Mouse (Mus musculus): ENCODE data around the gene Ntn1.
A peak's percentile ranks its signal among the peaks of the same experiment; 100 is the strongest.

The Ntn1 gene

DNA sequence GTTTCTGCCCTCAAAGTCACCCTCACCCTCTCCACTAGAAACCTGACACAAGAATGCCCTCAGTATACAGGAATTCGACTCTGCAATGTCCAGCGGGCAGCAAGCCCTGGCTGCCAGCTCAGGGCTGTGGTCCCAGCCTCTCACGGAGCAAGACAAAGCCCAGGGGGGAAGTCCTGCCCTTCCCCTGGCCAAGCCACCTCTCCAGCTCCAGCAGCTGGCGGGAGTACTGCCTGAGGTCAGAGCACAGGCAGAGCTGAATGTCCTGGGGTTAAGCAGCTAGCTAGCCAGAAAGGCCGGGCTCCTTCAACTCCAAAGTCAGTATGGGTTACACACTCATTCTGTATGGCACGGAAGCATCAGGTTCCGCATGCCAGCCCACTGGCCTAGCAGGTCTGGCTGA is 79.2 kb downstream of the Ntn1 start:
- peak; percentile 42 to 51 for DNase-seq

DNA sequence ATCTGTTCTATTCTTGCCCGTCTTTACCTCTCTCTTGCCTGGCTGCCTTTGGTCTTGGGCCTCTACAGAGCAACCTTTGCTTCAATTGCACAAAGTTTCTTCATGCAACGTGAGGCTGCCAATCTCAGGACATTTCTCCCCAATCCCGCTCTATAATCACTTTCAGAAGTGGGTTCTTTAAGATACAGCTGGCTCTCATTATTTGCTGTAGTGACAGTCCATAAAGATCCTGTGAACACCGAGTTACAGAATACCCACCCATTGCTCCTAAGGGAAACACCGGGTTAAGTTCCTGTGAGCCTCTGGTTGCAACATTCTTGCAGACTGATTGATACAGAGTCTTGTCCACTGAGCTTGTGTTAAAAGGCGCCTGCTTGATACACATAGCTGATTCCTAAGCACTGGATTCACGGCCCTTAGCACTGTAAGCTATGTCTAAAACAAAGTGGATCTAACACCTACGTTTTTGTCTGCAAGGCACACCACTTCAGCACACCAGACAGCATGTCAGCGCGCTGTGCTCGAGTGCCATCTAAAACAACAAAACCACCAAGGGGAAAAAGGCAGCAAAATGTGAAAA is 85.0 kb downstream of the Ntn1 start:
- DNase-seq = no peak

DNA sequence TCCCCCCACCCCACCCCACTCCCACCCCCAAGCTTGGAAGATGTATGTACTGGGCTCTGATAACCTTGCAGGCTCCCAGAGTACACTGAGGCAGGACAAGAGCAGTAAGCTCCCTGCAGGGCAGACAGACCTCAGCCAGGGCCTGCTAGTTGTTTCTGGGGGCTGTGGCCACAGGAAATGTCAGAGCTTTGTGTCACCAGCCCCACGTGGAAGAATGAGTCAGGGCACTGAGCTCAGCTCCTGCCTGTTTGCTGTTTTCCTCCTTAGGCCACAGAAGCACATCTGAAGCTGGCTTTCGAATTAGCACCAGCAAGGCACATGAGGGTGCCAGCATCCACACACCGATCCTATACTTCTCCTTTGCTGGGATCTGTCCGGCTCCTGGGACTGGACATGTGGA is 86.8 kb downstream of the Ntn1 start:
- no peak for DNase-seq

DNA sequence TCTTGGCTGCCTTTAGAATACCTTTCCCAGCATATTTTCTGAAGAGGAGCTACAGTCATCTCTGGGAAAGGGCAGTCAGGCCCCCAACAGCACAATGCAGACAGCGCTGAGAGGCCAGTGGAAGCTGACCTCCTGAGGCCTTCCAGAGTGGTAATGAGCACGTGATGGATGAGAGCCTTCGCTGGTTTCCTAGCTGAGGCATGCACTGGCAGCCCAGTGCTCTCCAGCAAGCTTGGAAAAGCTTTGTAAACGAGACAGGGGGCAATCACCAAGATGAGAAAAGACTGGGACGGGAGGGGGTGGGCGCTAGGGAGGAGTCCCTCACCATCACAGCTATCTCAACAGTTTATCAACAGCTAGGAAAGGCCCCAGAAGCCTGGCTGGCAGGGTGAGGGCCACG is 87.6 kb downstream of the Ntn1 start:
- DNase-seq = no peak

DNA sequence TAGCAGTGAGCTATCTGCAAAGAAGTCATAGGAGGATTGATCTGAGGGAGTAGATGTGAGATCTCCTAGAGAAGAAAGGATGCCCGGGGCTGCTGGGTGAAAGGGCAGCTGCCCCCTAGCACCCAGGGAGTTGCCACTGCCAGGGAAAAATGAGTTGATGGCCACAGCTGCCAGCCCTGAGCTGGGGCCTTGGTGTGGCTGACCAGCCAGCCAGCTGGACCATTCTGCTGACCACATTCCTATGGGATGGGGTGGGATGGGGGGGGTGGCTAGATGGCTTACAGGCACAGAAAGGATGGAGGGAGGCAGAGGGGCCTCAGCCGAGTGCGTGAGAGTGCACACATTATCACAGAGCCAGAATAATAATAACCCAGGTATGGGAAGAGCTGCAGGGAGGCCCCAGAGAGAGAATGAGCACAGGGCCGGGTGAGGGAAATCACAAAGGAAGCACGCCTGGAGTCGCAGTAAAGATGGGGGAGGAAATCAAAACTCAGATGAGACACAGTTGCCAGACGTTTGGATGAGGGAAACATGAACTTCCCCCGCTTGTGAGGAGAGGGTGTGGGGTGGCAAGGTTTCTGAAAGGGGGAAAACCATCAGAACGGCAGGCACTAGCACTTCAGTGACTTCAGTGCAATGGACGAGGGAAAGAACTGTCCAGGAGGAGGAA is 91.6 kb downstream of the Ntn1 start:
- no peak for DNase-seq

DNA sequence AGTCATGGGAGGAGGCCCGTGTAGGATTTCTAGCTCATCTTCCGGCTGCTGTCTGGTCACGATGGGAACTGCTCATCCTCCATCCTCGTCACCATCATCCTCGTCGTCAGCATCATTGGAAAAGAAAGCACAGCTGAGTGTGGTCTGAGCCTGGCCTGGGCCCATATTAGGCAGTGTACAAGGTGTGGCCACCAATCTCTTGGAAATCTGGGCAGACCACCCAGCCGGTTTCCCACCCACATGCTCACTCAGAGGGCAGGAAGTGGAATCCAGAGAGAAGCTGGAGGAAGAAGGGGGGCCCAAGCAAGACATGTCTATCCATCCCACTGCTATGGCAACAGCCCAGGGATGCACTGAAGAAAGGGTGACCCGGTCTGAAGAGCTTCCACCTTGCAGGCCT is 94.6 kb downstream of the Ntn1 start:
- no peak for DNase-seq

DNA sequence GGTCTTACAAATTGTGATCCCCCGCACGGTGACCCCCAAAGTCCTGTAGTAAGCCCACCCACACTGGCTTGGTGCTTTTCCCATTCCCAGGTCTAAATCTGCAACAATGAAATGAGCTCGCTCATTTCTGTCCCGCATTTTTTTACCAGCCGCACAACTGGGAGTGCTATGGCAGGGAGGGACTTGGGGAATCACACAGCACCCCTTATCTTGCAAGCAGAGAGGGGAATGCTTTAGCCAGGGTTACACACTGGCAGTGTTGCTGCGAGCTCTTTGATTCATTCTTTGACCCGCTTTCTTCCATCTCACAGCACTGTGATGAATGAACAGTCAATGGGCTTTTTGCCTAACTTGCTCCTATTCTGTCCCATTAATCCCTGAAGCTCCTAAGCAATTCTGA is 98.3 kb downstream of the Ntn1 start:
- no peak for DNase-seq

DNA sequence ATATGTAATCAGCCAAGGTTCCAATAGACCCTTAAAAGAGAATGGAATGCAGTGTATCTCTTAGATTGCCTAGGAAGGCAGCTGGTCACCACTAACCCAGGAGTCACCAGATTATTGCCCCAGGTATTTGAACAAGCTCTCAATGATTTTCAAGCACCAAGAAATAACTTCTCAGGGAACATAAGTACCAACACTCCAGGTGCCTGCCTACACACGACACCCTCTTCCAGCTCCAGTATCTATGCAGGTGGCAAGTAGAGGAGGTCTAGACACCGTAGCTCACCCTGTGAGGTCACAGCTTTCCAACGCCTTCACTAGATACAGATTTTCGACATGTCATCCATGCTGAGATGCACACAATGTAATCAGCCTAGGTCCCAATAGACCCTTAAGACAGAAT is 99.0 kb downstream of the Ntn1 start:
- no peak for DNase-seq

DNA sequence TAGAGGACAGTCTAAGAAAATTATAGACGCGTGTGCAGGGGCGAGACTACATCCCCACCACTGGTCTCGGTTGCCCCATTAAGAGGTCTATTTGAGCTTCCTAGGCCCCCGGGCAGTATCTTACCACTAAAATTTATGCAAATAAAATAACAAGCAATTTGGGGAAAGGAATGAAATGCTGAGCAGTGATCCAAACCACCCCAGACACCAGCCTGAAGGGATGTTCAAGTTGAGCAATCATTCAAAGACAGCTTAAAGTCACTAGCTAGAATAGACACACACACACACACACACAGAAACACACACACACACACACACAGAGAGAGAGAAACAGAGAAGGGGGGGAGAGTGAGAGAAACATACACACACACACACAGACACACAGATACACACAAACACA is 105.1 kb downstream of the Ntn1 start:
- no peak for DNase-seq

DNA sequence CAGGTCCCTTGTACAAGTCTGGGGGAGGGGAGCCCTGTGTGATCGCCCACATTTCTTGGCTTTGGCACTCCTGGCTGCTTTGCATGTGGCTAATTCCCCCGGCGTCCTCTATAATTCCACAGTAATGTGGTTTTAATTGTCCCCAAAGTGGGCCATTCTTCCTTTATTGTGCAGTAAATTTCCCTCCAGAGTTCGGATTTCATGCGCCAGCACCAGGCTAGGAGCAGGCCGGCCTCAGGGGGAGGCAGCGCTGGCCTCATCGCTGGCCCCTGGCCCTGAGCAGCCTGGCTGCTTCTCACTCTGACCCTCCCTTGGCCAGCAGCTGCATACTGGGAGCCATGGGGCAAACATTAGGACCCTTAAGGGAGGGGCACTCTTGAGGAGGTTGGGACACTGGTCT is 110.0 kb downstream of the Ntn1 start:
- no peak for DNase-seq

DNA sequence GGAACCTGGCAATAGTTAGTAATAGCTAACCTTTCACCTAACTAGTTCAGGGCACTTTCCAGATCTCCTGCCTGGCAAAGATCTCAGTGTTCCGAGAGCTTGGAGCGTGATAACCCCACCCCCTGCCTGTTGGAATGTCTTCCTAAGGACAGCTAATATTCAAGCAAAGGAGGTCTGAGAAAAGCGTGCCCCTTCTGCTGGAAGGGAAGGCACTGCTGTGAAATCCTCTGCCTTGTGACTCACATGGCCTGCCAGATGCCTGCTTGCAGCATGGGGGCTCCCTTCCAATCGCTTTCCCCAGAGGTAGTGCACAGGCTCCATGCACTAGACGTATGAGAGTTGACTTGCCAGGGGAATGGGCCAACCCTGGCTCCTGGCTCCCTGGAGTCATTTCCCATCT is 113.3 kb downstream of the Ntn1 start:
- peak; percentile 74 to 84 for DNase-seq

DNA sequence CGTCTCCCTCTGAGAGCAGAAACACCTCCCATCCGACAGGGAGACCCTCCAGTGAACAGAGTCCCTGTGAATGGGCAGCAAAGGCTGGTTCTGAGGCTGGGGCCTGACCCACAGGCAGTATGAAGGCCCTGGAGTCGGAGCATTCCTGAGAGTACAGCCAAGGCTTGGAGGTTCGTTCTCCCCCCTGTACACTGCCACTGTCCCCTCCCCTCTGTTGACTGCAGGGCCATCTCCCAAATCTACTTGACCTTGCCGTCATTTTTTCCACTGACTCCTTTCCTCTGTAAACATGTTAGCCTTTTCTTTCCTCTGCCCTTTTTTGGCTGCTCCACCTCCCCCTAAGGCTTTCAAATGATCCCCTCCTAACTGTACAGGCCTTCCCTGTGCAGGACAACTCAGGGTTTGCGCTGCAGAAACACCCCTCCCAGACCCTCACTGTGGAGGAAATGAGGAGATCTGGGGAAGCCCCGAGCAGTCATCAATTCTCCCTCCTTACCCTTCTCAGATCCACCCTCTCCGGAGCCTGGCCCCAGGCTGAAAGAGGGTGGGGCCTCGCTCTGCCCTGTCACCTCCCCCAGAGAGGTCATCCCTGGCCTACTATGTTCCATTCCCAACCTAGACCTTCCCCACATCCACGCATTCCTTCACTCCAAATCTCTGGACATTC is 114.3 kb downstream of the Ntn1 start:
- DNase-seq = no peak

DNA sequence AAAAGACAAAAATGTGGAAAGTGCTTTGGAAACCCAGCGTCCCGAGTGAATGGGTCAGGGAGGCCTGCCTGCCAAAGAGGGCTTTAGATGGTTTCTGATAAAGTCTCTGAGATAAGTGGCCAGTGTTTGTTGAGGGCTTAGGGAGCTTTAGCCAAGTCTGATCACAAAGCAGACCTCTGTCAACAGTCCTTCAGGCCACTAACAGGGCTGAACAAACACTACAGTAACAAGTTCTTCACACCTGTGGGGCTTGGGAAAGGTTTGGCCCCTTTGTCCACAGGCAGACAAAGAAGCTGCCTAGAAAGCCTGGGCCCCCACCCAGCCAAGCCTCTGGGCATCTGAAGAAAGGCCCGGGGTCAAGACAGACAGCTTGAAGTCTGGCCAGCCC is 114.9 kb downstream of the Ntn1 start:
- no peak for DNase-seq

DNA sequence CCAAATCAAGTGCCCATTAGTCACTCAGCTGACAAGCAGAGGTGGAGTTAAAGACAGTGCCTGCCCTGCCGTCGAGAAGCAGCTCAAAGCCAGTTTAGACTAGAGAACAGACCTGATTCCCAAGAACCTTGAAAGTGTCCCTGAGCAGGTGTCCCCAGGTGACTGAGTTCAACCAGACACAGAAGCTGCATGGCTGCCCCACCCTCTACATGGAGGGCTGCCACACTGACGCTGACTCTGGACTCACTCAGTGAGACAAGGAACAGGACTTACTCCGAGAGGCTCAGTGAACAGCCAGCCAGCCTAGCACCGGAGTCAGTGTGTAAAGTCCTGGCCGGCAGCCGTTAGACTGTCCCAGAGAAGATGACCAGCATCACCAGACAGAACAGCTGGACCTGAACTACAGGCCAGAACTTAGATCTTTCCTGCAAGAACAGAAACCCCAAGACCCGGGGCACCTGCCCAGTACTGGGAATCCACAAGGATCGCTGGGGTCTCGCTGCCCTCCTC is 120.6 kb downstream of the Ntn1 start:
- no peak for DNase-seq

DNA sequence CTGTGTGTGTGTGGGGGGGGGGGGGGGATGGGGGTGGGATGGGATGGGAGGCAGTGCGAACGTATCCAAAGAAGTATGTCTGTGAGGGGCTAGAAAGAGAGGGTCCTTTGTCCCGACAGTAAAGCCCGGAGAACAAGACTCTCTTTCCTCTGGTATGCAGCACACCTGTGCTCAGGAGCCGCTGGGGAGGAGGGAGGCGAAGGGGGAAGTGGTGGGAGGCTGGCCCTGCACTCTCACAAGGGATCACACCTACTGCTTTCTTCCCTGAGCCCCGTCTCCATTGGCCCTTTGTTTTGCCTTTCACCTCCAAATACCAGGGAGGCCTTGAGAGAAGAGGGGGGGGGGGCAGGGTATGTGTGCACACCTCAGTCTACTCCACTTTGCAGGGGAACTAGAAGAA is 123.7 kb downstream of the Ntn1 start:
- no peak for DNase-seq

DNA sequence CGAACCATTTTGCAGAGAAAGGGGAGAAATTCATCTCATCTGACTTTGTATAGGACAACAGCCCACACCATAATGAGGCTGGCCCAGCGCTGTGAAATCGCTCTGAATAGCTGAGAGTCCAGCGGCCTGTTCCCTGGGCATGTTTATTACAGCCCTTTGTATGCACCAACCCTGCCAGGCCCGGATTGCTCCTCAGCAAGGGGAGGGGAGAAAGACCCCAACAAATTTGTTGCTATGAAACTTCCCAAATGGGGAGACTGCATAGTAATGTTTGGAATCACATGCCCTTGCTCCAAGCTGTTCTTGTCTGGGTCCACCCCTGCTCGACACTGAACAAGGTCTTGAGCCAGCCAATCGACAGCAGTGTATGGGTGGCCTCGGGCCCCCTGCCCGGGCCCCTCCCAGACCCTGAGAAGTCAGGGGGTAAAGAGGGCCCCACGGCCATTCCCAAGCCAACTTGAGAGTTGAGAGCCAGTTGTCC is 126.3 kb downstream of the Ntn1 start:
- DNase-seq = no peak

DNA sequence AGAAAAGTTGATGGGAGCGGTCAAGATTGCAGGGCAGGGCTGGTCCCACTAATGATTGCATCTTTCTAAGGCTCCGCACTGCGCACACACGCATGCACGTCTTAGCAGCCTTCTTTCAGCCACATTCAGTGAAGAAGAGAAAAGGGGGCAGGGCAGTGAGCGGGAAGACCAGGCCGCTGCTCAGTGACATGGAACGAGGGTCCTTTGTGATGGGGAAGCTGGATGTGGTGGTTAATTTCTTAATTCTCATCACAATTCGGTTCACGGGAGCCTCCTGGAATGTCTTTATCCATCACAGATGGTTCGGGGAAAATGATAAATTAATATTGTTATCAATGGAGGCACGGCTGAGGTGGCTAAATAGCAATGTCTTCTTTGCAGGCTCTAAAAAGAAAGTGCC is 126.8 kb downstream of the Ntn1 start:
- DNase-seq = no peak

DNA sequence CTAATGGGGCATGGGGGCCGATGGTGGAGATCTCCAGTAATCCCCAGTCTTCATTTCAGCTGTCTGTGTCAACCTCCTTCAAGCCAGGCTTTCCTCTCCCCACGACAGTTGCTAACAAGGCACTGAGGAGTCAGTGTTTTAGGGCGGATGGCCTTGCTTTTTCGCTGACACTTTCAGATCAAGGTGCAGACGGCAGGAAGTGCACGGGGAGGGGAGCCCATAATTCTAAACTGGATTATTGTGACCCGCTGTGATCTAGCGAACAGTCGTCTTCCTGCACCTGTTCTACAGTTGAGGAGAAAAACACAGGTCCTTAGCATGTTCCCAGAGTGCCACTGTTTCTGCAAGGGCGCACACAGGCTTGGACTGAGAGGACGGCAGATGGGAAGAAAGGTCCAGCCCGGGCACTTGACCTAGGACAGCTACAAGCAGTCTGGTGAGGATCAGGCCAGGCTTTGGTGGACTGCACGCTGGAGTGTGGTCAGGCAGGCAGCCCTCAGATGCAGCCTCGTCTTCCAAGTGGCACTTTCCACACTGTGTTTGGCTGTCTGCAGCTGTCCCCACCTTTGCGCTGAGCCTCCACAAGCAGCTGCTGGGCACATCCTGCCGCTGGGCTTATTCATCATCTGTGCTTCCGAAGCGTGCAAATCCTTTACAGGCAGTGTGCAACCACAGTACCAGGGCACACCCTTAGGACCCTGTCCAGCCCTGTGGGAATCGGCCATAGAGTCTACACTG is 129.7 kb downstream of the Ntn1 start:
- DNase-seq = no peak

DNA sequence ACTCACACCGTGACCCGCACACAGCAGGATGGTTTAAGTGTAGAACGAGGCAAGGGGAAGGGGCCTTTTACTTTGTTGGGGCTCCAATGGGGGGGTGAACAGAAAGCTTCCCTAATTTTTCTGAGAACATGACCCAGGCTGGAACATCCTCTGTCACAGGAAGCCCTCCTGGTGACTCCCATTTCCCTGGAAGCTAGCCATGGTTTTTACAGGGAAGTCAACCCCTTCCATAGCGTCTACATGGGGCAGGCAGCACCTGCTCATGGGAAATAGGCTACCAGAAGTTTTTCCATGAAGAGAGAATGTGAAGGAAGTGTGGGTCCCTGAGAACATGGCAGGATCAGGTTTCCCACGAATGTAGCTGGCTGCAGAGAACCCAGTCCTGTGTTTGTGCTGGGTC is 136.3 kb downstream of the Ntn1 start:
- DNase-seq = no peak

DNA sequence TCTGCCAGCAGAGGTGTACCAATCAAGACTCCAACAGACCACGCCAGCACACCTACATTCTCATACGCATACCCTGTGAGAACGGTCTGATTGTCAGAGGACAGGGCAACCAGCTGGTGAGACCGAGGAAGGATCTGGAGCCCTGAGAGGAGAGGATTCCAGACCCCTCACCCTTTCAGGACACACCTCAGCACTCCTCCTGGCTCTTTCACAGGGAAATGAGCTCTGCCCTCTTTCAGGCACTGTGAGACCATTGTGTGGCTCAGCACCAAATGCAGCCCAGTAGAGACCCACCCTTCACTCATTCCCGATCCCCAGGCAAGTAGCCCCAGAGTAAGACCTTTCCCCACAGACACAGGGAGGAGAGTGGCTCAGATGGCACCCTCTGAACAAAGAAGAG is 137.5 kb downstream of the Ntn1 start:
- no peak for DNase-seq

DNA sequence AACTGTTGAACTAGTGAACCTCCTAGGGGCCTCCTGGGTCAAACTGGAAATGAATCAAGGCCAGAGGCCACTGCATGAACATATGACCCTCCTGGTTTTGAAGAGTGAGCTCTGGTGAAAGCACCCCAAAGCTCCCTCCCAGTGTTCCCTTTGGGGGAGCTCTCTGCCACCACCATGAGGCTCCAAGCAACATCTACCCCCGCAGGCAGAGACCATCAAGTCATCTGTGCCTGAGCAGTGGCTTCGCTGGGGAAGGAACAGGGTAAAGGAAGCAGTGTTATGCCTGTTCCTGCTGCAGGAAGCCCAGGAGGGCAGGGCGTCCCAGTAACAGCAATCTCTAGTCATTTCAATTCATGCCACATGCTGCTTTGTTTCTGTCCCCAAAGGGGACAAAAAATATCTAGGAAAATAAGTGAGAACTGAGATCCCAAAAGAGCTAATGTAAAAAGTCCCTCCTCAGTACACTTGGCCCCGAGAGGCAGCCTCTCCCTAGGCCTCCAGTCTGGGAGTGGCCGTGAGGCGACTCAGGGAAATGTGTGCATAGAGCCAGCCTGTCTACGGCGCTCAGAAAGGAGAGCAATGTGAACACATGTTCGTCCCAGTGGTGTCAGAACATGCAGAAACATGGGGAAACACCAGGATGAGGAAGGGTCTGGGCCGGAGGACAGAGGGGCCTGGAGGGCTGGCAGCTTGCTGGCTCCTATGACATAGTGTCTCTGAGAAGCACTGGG is 139.3 kb downstream of the Ntn1 start:
- DNase-seq = no peak

DNA sequence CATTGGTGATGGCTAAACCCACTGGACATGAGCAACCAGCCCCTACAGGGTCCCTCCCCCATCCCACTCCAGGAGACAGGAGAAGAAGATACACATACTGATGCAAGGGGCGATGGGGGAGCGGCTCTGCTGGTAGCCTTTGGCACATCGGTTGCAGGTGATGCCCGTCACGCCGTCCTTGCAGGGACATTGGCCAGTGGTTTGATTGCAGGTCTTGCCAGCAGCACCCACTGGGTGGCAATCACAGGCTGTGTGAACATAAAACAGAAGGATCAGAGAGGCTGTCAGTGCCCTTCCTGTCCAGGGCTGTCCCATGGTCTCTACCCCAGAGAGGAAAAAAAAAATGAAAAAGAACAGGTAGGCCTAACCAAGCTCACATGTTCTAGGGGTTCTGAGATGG is 140.2 kb downstream of the Ntn1 start:
- no peak for DNase-seq

DNA sequence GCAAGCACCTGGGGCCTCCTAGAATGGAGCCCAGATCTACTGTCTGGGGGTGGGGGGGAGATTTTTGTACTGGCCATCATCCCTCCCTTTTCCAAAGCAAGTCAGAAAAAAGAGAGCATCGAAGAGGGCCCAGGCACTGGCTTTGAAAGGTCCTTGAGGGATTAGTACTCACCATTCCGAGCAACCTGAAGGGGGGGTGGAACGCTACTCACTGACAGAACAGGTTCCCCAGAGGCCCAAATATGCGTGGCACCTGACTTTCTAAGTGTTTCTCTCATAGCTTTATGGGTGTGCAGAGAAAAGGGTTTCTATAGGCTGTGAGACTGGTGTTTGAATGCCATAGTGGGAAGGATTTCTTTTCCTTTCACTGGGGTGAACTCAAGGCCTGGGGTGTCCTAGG is 142.1 kb downstream of the Ntn1 start:
- no peak for DNase-seq

Data from kidney, adult 8-10 months (tissue).